Mouse (Mus musculus): ENCODE measurements around the gene Henmt1.

DNA sequence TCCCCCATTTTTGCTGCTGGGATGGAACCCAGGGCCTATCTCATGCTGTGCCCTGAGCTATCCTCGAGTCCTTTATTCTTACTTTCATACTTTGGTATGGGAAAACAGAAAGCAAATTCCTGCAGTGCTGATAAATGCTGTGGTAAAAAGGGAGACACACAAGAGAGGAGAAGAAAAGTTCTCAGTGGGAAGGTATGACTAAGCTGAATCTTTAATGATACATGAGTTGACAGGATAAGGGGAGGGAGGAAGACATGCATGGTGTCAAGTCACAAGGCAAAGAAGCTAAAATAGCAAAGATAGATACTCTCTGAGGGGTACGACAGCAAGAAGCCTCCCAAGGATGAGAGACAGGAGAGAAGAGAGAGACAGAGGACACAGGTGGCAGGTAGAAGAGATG, 55.7 kb downstream of the Henmt1 start:
- TF ChIP-seq CTCF (IDR thresholded peaks at IDR 0.05; ENCODE audit: control insufficient read depth, insufficient read depth, insufficient read length) (no peak), CEBPB (IDR thresholded peaks at IDR 0.05; ENCODE audit: low read depth) (no peak)

All from C2C12 (cell line).